Mouse (Mus musculus): ENCODE measurements around the gene Larp1b. TPM values are rescaled to one million over a fixed set of nuclear protein-coding genes. Genes with fewer than 3 reads are reported as not detected.
A peak's percentile ranks its signal among the peaks of the same experiment; 100 is the strongest.
"Not testable (repeated sequence)": the region's sequence is repeated elsewhere in the genome, so short reads cannot be mapped to it uniquely, and the experiment has no call there.

Gene Larp1b
- 10 to 100 TPM; 20.1 to 22.0 TPM for total RNA-seq (2021)

DNA sequence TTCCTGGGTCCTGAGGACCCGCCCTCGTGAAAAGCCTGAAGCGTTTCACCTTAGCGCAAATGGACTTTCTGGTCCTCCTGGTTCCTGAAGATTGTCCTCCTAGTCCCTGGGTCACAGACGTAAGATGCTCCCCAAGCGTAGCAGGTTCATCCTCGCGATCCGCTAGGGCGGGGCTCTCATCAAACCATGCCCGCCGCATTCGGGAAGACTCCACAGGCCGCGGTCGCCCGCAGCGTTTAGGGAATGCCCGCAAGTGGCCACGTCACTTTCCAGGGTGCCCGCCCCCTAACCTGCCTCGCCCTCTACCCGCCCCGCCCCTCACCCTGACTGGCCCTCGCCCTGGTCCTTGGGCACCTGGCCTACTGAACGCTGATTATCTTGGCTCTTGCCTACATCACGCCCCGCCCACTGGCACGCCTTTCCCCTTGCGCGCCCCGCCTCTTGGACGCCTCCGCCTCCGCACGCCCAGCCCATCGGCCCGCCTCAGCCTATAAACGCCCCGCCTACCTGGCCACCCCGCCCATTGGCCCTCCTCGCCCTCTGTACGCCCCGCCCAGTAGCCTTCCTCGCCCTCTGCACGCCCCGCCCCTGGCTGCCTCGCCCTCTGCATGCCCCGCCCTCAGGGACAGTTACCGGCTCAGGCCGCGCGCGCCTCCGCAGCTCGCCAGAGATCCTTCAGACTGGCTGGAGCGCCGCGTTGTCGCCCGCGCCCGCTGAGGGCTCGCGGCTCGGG, at the start of gene Larp1b:
Gene Larp1b, plus strand, starts transcription at position 659 of the 733 bp plus-strand sequence.
- DNase-seq = peak; percentile 99
- intact Hi-C loops (cut with DNase I) = no loop called here

DNA sequence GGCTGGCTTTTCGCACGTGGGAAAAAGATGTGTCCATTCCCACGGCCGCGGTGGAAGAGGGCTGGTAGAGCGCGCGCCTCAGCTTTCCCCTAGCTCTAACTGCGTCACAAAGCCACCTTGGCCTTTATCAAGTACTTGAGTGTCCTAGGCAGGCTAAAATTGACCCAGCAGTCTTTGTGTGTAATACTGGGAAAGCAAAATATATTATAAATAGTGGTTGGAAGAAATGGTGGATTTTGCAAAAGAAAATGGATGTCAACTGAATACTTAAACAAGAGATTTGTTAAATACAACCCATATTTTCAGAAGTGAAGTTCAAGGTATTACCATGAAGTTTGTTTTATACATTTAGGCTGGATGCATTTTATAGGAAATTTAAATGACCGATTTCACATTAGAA, 47.2 kb upstream of the Larp1b start, which contains the start of gene 1700034I23Rik:
Gene 1700034I23Rik, minus strand, starts transcription at position 101 of the 400 bp plus-strand sequence.
- DNase-seq; intact Hi-C loops (cut with DNase I): not testable (repeated sequence)

DNA sequence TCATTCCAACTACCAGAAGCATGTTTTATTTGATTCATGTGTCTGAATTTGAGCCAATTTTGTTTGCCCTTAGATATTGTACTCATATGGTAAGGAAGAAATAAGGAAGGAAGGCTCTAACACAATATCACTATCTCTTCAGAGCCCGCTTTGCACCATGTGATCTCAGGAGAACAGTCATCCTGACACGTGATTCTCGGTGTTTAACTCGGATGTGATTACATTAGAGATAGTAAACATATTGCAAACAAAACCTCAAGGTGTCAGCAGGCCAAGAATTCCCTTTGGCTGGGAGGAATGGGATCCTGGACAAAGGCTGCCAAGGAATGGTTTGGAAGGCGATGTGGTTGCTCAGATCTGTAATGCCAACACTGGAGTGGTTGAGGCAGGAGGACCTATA, 11.4 kb upstream of the Larp1b start:
- DNase-seq = no peak
- intact Hi-C loops (cut with DNase I) = no loop called here

DNA sequence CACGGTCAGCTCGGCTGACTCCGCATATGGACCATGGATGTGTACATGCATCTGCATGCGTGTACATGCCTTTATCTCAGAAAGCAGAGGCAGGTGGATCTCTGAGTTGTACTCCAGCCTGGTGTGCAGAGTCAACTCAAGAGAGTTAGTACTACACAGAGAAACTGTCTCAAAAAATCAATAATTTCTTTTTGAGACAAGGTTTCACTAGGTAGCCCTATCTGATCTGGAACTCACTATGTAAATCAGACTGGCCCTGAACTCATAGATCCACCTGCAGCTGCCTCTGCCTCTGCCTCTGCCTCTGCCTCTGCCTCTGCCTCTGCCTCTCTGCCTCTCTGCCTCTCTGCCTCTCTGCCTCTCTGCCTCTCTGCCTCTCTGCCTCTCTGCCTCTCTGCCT, 11.0 kb upstream of the Larp1b start:
- intact Hi-C loops (cut with DNase I) = no loop called here
- DNase-seq = no peak

DNA sequence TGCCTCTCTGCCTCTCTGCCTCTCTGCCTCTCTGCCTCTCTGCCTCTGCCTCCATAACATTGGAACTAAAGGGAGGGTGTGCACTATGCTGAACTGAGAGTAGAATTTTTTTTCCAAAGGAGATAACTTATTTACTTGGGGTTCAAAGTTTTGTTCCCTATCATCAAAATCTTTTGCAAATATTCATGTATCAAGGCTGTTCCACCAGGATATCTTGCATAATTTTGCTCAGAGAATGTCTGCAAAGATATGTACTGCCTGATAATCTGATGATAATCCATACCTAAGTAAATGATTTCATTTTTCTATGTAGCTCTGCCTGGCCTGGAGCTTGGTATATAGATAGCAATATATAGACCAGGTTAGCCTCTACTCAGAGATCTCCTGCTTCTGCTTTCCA, 10.6 kb upstream of the Larp1b start:
- intact Hi-C loops (cut with DNase I) = no loop called here
- DNase-seq = no peak

DNA sequence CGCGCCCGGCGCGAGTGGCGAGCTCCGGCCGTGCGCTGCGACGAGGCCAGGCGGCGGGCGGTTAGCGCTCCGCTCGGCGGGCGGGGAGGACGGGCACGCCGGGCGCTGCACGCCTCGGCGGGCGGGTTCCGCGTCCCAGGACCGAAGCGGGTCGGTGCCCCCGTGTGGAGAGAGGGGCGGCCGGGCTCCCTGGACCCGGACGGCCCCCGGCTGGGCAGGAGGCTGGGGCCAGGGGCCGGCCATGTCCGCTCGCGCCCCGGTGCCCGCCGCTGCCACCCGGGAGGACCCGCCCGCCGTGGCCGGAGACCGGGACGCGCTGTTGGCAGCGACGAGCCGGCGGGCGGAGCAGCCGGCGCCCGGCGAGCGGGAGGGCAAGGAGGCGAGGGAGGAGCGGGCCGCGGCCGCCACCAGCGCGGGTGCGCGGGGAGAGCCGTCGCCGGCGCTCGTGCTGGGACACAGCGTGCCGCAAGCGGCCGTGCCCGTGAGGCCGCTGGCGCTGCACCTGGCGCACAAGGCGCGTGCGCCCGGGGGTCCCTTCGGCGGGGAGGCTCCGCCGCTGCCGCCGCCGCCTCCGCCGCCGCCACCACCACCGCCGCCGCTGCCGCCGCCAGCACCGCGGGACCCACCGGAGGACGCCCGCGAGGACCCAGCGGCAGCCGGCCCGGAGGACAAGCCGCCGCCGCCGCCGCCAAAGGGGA, 424 bp downstream of the Larp1b start:
- no peak for DNase-seq
- intact Hi-C loops (cut with DNase I) = no loop called here

DNA sequence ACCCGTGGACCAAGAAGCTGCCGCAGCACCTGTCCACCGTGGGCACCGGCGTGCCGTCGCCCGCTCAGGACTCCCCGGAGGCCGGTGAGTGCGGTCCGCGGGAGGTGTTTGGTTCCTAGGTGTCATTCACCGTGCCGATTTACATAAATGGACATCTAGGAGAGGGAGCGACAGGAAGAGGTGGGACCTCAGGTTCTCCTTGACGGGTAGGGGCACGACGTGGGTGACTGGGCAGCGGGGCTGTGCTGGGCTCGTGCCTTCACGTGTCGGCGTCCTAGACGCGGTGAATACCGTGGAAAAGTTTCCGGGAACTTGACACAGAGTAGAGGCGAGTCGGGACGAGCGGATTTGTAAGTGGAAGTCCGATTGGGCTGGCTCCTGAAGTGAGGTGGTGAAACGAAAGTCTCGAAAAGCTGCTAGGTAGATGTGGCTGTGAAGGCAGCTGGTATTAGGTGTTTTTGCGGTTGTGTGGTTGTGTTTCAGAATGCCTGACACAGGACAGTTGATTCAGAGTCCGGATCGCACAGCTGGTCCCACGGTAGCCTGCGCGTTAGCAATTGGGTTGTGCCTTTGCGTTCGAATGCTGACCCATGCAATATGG, 1.1 kb downstream of the Larp1b start:
- intact Hi-C loops (cut with DNase I) = no loop called here
- peak; percentile 27 for DNase-seq

DNA sequence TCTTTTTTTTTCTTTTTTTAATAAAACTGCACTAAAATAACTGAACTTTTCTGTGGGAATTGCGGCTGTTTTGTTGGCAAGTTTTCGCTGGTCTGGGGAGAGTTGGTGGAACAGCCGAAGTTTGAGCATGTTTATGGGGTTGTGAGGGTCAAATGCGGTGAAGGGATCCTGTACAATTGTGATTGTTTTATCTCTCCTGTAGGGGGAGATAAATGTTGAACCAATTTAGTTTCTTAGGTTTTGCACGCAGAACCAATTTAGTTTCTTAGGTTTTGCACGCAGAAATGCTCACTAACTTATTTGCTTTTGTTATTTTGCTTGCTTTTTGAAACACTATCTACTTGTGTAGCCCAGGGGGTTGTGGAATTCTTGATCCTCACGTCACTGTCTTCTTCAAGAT, 1.7 kb downstream of the Larp1b start:
- DNase-seq = no peak
- intact Hi-C loops (cut with DNase I) = no loop called here

DNA sequence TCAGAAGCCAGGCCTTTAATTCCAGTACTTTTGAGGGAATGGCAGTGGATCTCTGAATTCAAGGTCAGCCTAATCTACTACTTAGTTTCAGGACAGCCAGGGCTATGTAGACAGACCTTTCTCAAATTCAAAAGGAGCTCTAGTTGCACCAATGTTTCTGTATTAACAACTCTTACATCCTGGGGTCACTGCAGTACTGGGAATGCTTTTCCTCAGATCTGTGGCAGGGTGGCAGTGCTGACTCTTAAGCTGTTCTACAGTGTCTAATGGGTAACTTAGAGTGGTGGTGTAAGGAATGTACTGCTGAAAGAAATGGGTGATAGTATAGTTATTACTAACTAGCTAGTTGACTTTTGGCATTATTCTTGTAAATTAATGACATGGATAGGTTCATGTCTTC, 3.0 kb downstream of the Larp1b start:
- DNase-seq = no peak
- intact Hi-C loops (cut with DNase I) = no loop called here

DNA sequence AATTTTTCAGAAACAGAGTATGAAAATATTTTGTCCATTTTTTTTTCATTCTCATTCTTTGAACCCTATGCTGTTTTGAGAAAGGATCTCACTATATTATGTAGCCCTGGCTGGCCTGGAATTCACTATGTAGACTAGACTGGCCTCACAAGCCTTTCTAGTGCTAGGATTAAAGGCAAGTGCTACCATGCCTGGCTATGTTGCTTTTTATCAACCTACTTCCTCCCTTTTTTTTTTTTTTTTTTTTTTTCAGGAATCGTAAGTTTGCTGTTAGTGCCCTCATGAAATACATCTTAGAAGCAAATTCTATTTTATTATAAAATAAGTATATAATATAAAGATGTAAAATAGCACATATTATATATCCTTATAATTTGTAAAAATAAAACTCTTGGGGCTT, 5.2 kb downstream of the Larp1b start:
- intact Hi-C loops (cut with DNase I) = no loop called here
- no peak for DNase-seq

DNA sequence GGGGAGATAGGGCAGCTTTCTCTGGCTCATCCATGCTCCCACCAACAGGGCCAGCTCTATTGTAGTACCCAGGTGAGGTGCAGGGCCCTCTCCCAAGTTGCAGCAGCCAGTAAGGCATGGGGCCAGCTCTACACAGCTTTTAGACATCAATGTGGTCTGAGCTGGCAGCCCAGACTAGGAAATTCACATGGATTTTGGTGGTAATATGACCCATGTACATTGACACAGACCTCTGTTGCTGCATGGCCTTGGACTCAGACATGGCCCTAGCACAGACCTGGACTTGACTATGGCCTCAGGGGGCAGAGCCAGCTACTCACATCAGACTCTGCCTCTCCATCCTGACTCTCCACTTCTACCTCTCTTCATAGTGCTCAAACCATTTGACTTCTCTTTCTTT, 9.2 kb downstream of the Larp1b start:
- no peak for DNase-seq
- intact Hi-C loops (cut with DNase I) = no loop called here

DNA sequence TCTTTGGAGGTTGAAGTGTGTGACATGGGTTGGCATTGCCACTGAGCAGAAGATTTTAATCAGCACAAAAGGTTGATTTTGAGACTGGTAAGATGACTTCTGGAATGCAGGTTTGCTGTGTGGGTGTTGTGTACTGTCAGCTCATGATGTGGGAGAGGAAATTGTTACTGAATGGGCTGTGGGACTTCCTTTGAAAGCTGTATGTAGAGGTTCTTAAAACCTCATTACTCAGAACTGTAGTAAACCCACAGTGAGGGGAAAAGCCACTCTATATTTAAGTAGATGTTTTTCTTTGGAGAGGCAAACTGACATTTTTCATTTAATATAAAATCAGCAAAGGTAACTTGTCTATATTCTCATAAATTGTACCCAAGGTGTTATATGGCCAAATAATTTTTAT, 31.1 kb downstream of the Larp1b start:
- intact Hi-C loops (cut with DNase I) = no loop called here
- DNase-seq = no peak

DNA sequence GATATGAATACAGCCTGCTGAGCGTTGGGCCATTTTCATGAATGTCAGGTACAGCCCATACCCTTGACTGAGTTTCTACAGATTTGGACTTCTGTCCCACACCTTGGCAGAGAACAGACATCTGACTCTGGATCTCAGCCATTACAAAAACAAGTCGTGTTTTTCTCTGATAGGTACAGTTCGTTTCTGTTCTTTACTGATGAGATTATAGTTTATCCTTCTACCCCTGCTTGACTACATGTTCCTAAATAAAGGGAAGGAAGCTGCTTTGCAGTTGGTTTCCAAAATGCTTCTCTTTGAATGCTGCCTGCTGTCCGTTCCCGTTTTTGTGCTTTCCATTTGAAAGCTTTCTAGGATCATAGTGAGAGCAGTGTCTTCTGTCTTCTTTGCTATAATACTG, 37.9 kb downstream of the Larp1b start:
- intact Hi-C loops (cut with DNase I) = no loop called here
- DNase-seq = no peak

DNA sequence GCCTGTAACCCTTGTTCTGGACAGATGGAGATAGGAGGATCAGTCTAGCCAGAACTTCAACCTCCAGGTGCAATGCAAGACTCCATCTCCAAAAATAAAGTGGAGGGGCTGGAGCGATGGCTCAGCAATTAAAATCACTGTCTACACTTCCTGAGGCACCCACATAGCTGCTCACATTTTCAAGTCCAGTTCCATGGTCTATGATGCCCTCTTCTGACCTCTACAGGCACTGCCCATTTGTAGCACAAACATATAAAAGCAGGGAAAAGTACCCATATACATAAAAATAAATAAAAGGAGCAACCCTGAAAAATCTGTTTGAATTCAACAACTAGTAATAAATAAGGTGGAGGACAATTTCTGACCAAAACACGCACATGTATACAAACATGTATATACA, 39.1 kb downstream of the Larp1b start:
- intact Hi-C loops (cut with DNase I) = no loop called here
- DNase-seq = no peak

DNA sequence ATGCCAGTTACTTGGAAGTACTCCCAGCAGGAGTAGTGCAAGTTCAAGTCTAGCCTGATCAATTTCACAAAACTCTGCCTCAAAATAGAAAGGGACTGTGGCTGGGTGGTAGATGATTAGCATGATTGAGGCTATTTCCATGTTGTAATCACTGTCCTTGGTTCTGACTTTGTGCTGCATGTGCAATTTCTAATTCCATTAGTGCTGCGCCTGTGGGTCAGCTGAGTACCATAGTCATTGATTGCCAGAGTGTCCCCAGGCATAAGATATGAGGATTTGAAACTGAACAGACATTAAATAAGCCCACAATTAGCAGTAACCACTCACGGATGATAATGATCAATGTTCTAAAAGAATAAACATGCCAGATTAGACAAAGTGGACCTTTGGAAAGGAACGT, 41.9 kb downstream of the Larp1b start:
- intact Hi-C loops (cut with DNase I) = no loop called here
- DNase-seq = no peak

DNA sequence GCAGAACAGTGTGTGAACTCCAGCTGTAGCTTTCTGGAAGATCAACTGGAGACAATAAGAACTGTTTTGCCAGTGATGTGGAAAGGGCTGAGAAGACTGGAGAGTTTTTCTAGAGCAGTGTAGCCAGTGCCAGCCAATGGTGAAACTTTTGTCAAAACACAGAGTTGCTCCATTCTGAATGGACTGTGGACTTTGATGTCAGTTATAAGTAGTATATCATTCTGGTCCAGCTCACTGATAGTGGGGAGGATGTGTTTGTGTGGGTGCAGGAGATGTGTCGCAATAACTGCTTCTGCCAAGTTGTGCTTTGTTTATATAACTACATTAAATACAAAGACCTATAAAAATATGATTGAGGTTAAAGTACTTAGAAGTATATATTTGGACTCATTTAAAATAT, 45.5 kb downstream of the Larp1b start:
- intact Hi-C loops (cut with DNase I) = no loop called here

DNA sequence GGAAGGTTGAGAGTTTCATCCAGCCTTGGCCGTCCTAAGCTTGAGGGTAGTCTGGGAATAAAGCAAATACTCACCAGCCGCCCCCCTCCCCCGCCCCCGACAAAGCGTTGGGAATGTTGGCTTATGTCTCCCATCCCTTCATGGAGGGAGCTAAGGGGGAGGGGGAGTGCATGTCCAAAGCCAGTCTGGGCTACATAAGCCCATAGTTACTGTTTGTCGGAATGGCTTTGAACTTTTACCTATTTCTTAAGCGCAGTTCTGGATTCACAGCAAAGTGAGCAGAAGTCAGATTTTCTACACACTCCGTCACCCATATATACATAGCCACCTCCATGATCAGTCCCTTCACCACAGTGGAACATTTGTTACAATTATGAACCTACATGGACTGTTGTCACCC, 59.7 kb downstream of the Larp1b start:
- DNase-seq = no peak
- intact Hi-C loops (cut with DNase I) = no loop called here

More for the DNA sequence above, 45.5 kb downstream of the Larp1b start:
- DNase-seq = no peak

DNA sequence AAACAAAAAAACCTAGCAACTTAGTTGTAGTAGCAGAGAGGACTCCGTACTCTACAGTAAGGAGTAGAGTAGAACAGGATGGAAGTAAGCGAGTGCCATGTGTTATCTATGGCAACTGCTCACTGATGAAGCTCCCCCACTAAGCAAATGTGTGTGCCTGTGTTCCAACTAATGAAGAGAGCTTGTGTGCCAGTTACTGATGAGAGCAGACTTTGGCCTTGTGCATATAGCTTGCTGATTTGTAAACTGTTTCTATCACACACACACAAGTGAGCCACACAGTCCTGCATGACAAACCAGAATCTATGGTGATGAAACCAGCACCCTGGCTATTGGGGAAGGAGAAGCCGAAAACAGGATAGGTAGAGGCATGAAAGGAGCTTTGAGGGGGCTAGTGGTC, 60.4 kb downstream of the Larp1b start:
- DNase-seq = no peak
- intact Hi-C loops (cut with DNase I) = no loop called here

DNA sequence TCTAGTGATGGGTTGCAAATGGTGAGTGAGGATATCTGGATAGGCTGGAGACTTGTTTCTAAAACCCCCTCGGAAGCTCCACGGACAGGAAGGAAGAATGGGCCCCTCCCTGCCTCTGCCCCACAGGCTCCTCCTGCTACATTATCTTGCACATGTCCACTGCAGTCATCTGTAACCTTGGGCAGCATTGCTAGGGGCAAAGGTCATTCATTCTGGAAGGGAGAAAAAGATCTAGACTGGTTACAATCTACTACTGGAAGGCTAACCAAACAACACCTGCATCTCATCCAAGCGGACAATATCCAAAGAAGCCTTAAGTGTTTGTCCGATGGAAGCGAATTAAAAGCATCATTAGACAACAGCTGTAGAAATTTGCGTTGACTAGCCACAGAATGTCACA, 61.1 kb downstream of the Larp1b start:
- intact Hi-C loops (cut with DNase I) = no loop called here
- DNase-seq = no peak

DNA sequence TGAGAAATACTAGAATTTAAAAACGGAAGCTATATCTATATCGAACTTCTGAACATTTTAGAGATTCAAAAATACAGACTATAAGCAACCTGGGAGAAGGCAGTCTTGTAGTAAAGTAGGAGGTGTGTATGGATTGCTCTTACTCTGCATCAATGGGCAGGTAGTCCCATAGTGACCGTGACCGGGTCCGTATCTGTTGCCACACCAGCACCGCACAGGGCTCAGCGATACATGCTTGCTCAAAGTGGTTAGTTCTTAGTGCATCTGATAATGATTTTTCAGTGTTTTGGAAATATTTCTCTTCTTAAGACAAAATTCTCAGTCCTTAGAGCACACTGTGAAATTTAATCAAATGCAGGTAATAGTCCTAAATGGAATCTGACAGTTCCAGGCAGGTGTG, 62.8 kb downstream of the Larp1b start:
- intact Hi-C loops (cut with DNase I) = no loop called here
- DNase-seq = no peak

DNA sequence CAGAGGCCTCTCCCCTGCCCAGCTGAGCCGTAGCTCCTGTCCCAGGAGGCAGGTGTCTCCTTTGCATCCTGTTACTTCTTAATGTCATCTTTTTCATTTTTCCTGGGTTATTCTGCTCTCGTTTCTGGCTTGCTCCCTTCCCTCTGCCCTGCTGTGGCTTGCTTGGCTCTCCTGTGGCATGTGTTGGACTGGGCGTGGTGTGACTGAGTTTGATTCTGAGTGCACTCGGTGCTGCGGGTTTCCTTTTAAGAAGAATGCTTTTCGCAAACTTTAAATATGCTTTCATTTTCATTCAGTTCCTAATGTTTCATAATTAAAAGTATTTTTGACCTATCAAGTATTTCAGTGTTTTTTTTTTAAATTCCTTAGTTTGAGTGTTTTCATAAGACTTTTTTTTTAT, 65.3 kb downstream of the Larp1b start:
- intact Hi-C loops (cut with DNase I) = no loop called here
- DNase-seq = no peak

DNA sequence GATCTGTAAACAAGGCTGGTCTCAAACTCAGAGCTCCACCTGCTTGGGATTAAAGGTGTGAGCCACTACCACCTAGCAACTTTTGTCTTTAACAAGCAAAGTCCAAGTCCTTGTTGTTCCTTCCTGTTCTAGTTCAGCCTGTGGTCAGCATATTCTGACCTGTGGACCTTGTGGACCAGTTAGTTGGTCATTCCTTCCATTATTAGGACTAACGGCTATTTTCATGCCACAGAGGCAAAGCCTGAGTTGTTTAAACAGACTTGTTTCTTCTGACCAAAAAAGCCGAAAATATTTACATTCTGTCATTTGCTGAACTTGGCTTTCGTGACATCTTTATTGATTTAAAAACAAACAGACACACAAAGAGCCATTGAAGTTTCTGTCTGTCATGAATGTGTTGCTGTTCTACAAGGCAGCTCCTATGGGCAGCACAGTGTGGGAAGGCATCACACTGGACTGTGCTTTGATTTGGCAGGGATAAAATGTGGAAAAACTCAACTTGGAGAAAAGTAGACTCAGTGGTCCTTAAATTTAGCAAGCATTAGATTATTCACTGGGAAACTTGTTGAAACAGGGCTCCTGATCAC, 68.5 kb downstream of the Larp1b start:
- intact Hi-C loops (cut with DNase I) = no loop called here

More for the DNA sequence above, 68.5 kb downstream of the Larp1b start:
- no peak for DNase-seq

Data from left cerebral cortex, postnatal 4 days (tissue).